Mouse (Mus musculus): ENCODE results near the gene Ubr7. TPM values are rescaled to one million over a fixed set of nuclear protein-coding genes. Genes with fewer than 3 reads are reported as not detected.

The Ubr7 gene
- total RNA-seq (2021): 10 to 100 TPM; 34.7 to 35.7 TPM
- long read RNA-seq, experiment 1, transcript Ubr7-201 (11 exons, 3,261 nt): major isoform, 15 of 30 reads
- long read RNA-seq, experiment 1, partial matches to known transcripts: 0 of 30 reads
- long read RNA-seq, experiment 1, other reads (novel, unspliced or antisense): 15 of 30 reads
- long read RNA-seq, experiment 2, transcript Ubr7-201 (11 exons, 3,261 nt): major isoform, 7 of 10 reads
- long read RNA-seq, experiment 2, partial matches to known transcripts: 3 of 10 reads
- long read RNA-seq, experiment 2, other reads (novel, unspliced or antisense): 0 of 10 reads

DNA sequence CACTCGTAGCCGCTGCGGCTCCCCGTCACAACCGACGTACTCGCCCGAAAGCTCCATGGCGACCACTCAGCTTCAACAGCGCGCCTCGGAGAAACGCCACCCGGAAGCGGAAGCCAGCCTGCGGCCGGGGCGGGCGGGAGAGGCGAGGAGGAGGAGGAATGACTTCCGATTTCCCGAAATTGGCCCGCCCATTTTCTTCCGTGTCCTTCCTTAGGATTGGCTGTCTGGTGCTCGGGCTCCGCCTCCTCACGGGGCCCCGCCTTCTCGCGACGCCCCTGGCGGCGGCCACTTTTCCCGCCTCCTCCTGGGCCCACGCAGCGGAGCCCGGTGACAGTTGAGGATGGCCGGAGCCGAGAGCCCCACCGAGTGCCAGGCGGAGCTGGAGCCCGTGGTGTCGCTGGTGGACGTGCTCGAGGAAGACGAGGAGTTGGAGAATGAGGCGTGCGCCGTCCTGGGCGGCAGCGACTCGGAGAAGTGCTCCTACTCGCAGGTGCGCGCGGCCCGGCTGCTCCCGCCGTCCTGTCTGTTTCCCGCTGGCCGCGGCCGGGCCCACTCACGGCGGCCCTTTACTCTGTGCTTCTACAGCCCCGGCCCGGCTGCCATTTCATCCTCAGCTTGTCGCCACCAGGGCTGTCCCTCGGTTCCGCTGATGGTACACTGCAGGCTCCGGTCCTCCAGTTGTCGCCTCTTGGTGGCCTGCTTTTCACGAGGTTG, at the start of gene Ubr7, which contains the start of the genes Gm28051 and Gon7:
Gene Ubr7 (plus strand): TSS at position 279 of the 714 bp plus-strand sequence.
Gene Gm28051 (minus strand): TSS at position 77 of the 714 bp plus-strand sequence.
Gene Gon7 (minus strand): TSS at position 115 of the 714 bp plus-strand sequence.
- DNase-seq: peak; percentile 97

DNA sequence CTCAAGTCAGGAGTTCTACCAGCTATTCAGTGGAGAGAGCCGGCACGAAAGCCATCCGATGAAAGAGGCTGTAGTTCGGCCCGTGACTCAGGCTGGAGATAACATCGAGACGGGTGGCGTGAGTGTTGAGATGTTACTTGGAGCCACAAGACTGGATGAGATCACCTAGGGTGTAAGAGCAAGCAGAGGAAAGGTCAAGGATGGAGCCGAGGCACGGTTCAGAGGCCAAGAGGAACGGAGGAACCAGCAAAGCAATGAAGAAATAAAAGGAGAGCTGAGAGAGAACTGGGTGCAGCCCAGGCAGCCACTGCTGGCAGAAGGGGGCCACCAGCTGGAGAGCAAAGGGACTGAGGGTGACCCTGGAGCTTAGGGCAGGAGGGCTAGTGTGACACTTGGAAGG, 49.5 kb upstream of the Ubr7 start:
- DNase-seq: peak; percentile 66 to 69

GRCm38 (mm10) chr12:102709896-102710295, 47.9 kb upstream of the Ubr7 start:
- DNase-seq: no peak

- DNase-seq: no peak
Observed at GRCm38 (mm10) chr12:102710851-102711375, 46.9 kb upstream of the Ubr7 start.

DNA sequence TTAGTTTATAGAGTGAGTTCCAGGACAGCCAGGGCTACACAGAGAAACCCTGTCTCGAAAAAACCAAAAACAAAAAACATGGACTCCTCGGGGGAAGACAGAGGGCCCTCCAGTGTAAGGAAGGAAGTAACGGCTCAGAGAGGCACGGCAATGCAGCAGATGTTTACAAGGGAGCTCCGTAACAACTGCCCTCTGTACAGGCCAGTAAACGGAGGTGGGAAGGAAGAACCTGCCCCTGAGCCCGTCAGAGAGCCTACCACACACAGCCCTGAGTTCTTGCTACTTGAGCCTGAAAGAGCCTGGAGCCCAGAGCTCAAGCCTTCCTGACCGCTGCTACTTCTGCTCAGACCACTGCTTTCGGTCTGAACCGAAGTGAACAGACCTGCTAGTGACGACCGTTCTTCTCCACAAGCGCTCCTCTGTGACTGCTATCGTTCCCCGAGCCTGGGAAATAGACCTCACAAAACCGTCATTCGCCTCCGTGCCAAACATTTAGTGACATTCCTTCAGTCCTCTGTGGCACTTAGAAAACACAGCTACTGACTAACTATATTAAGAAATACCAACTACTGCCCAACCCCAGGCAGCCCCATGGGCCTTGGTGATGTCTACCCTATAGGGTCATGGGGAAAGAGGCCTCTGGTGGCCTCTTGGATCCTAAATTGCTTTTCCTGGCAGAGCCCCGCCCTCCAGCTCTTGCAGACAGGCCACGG, 44.5 kb upstream of the Ubr7 start:
- no peak for DNase-seq

GRCm38 (mm10) chr12:102714116-102714515, 43.7 kb upstream of the Ubr7 start:
- no peak for DNase-seq

GRCm38 (mm10) chr12:102714654-102715395, 42.9 kb upstream of the Ubr7 start:
- DNase-seq: no peak

DNA sequence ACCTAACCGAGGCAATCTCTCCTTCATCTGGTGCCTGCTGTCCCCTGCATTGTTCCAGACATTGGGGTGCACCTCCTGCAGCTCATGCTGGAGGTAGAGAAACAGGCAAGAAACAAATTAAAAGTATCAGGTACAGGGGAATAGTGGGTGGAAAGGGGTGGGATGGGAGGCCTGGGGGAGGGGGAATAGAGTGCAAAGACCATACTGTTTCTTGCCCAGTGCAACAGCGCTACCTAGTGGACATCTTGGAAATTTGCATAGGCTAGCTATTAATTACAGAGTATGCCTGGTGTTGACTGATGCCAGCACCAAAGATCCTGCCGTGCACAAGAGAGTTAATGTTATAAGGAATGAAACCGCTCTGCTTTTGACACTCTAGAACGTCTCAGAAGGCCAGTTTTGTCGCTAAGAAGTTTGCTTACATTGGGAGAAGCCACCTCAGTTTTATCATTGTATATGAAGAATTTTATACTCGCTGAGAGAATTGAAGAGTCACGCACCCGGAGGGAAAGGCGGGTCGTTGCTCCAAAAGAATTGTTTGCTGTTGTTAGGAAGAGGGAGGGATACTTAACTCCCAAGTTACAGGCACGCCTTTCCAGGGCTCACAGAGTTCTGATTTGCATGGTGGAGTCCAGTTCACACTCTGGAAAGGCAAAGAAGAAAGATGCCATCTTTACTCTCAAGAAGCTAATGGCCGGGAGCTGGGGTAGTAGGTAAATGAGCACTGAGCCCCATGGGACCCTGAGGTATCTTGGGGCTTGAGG, 38.0 kb upstream of the Ubr7 start:
- no peak for DNase-seq

DNA sequence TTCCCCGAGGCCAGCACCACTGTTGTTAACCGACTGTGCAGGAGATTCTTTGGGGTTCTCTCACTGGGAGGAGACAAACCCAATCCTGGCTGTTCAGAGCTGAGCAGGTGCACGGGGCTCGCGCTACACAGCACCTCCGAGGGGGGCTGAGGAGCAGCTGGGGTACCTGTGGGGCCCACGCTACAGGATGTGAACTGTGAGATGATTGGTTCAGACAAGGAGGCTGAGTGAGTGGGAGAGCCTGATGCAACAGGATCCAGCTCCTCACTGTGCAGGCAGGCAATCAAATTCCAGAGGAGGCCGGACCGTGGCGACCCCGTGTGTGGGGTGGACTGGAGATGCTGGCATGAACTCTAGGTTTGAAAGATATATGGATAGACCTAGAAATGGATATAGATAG, 35.3 kb upstream of the Ubr7 start:
- no peak for DNase-seq

DNA sequence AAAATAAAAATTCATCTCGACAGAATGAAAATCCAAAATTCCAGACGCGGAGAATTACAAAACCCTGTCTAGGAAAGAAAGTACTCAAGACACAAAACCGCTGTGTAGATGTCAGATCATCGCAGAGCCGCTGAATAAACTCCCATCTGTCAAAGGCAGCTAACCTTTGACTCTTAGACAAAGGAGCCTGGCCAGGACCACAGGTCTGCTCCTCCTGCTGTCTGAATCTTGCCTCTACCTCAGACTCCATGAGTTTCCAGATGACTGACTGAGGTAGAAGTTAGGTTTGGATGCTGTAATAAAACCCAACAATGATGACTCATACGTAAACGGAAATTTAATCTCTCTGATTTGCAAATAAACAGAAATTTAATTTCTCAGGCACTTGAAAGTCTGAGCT, 34.8 kb upstream of the Ubr7 start:
- DNase-seq: no peak

- DNase-seq: no peak
Observed at GRCm38 (mm10) chr12:102723861-102724260, 33.9 kb upstream of the Ubr7 start.

- no peak for DNase-seq
Observed at GRCm38 (mm10) chr12:102725146-102725545, 32.6 kb upstream of the Ubr7 start.

GRCm38 (mm10) chr12:102725761-102726175, 32.0 kb upstream of the Ubr7 start:
- peak; percentile 74 to 83 for DNase-seq

- DNase-seq: peak; percentile 53 to 66
Observed at GRCm38 (mm10) chr12:102729855-102730797, 27.6 kb upstream of the Ubr7 start.

DNA sequence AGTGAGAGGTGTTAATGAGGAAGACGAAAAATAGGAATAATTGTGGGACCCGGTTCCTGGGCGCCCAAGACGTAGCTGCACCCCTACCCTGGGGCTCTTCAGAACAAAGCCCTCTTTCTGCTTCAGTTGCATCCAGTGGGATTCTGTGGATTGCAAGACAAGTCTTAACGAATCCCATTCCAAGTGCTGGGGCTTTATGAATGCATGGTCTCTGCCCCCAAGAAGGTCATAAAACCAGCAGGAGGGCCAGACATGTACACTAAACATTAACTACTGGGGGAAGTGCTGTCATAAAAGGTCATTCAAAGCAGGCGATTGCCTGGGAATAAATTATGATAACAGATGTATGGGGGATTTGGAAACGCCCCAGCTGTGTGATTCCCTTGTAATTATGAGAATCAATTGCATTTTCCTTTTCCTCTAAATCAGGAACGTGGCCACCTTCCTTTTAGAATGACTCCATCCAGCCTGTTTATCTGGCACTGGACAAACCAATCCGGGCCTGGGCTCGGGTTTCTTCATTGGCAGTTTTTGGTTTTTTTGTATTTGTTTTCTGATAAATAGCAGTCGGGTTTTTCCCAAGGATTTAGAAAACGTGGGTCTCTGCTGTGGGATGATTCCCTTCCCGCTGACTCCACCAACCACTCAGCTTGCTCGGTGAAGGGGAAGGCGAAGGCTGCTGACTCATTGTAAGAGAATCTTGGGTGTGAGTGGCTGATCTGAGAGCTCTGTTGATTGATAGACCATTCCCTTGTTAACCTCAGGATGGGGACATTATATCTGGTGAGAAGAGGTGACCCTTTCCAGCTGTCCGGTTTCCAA, 26.8 kb upstream of the Ubr7 start:
- peak; percentile 56 to 64 for DNase-seq

DNA sequence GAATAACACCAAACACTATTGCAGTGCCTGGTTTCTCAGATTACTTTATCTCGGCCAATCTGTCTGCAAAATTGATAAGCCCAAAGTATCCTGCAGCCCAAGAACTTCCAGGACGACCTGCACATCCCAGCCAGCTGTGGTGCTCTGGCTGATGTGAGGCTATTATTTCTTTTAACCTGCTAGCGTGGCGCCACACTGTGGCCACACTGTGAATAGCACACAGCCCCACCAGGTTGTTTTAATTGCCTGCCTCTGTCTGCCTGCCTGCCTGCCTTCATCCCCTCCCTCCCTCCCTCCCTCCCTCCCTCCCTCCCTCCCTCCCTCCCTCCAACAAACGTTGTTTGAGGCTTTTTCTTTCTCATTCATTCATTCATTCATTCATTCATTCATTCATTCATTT, 24.4 kb upstream of the Ubr7 start:
- DNase-seq: peak; percentile 61 to 77

GRCm38 (mm10) chr12:102739096-102739495, 18.7 kb upstream of the Ubr7 start:
- DNase-seq: peak in 1 of 2 experiments; percentile 4

GRCm38 (mm10) chr12:102740285-102740684, 17.5 kb upstream of the Ubr7 start:
- peak in 1 of 2 experiments; percentile 10 for DNase-seq

DNA sequence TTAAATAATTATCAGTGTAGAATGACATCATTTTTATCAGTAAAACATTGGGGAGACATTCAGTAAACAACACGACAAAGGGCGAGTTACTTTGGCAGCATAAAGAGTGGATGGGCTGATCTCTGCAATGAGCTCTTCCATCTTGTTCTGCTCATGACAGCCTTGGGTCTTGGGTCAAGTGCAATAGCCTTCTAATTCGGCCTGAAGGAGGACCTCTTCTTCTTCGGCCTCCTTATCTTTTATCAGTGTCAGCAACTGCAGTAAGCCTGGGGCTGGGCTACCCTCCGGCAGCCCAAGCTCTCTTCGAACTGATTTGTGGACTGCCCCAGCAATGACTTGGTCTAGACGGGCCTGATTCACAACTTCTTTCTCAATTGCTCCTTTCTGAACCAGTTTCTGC, 15.7 kb upstream of the Ubr7 start:
- DNase-seq: no peak
